Mouse (Mus musculus) MEL (cell line): ENCODE measurements around the gene Unc80.

Source experiments
- CHD2 ChIP-seq: IDR thresholded peaks from 2 replicates; pipeline ENCODE4 v1.6.1; 2011; ENCODE audit warnings: low read length, improper control_type of control experiment
- CTCF ChIP-seq, 3 experiments: IDR thresholded peaks in 2 of 3; conservative IDR thresholded peaks in 1 of 3; 2 replicates each; pipeline ENCODE4 v1.5.1; 2011 to 2012; ENCODE audit warnings: low read length in 3 of 3, low read depth in 2 of 3, mild to moderate bottlenecking in 2 of 3, improper control_type of control experiment in 1 of 3, inconsistent platforms in 1 of 3, mixed read lengths in 1 of 3, moderate library complexity in 1 of 3; ENCODE audit not compliant: control insufficient read depth in 1 of 3, insufficient read depth in 1 of 3, poor library complexity in 1 of 3, severe bottlenecking in 1 of 3
- EP300 ChIP-seq, 2 experiments: IDR thresholded peaks; 2 replicates each; pipeline ENCODE4 v1.6.1; 2011; ENCODE audit warnings: improper control_type of control experiment in 2 of 2, low read length in 2 of 2, low read depth in 1 of 2, mild to moderate bottlenecking in 1 of 2
- HCFC1 ChIP-seq: IDR thresholded peaks from 2 replicates; pipeline ENCODE4 v1.6.1; 2012; ENCODE audit warnings: low read depth, mild to moderate bottlenecking, inconsistent platforms, low read length, improper control_type of control experiment, moderate library complexity
- MAX ChIP-seq: IDR thresholded peaks from 2 replicates; pipeline ENCODE4 v1.6.1; 2011; ENCODE audit warnings: low read length, improper control_type of control experiment
- MEF2A ChIP-seq: IDR thresholded peaks from 2 replicates; pipeline ENCODE4 v1.6.1; 2014; ENCODE audit warnings: low read depth, mild to moderate bottlenecking, inconsistent platforms, low read length, improper control_type of control experiment; ENCODE audit not compliant: poor library complexity, insufficient replicate concordance, severe bottlenecking; ENCODE audit errors: extremely low read depth
- MXI1 ChIP-seq: IDR thresholded peaks from 2 replicates; pipeline ENCODE4 v1.6.1; 2011; ENCODE audit warnings: mild to moderate bottlenecking, low read depth, low read length, improper control_type of control experiment
- POLR2A ChIP-seq, 2 experiments: IDR thresholded peaks; 2 replicates each; pipeline ENCODE4 v1.6.1; 2011 to 2012; ENCODE audit warnings: low read length in 2 of 2, mild to moderate bottlenecking in 2 of 2, control low read depth in 1 of 2, improper control_type of control experiment in 1 of 2, low read depth in 1 of 2, moderate library complexity in 1 of 2; ENCODE audit not compliant: control insufficient read depth in 1 of 2, insufficient read depth in 1 of 2, poor library complexity in 1 of 2
- TAL1 ChIP-seq: IDR thresholded peaks from 2 replicates; pipeline ENCODE4 v1.6.1; 2012; ENCODE audit warnings: mild to moderate bottlenecking, inconsistent platforms, low read length, moderate library complexity, mixed read lengths
- USF1 ChIP-seq: IDR thresholded peaks from 2 replicates; pipeline ENCODE4 v1.6.1; 2014; ENCODE audit warnings: low read depth, mild to moderate bottlenecking, inconsistent platforms, low read length, improper control_type of control experiment, moderate library complexity
- USF2 ChIP-seq, 2 experiments: IDR thresholded peaks; 2 replicates each; pipeline ENCODE4 v1.6.1; 2011 to 2012; ENCODE audit warnings: improper control_type of control experiment in 2 of 2, low read length in 2 of 2, borderline replicate concordance in 1 of 2, inconsistent platforms in 1 of 2, low read depth in 1 of 2, mild to moderate bottlenecking in 1 of 2; ENCODE audit not compliant: insufficient read depth in 1 of 2
- ZC3H11A ChIP-seq: IDR thresholded peaks from 2 replicates; pipeline ENCODE4 v1.6.1; 2012; ENCODE audit warnings: low read depth, mild to moderate bottlenecking, inconsistent platforms, low read length, improper control_type of control experiment

- no peak for TF ChIP-seq CTCF (IDR thresholded peaks at IDR 0.05 in 2 of 3, conservative IDR thresholded peaks at IDR 0.05 in 1 of 3; ENCODE audit: control insufficient read depth in 1 of 3, insufficient read depth in 1 of 3, low read depth in 2 of 3, low read length in 3 of 3, poor library complexity in 1 of 3, severe bottlenecking in 1 of 3)
- TF ChIP-seq POLR2A (IDR thresholded peaks at IDR 0.05; ENCODE audit: control insufficient read depth in 1 of 2, insufficient read depth in 1 of 2, low read depth in 1 of 2, low read length in 2 of 2, poor library complexity in 1 of 2), result peak; percentile 87
- no peak for TF ChIP-seq EP300 (IDR thresholded peaks at IDR 0.05; ENCODE audit: low read depth in 1 of 2, low read length in 2 of 2)
- TF ChIP-seq ZC3H11A, result no peak
- TF ChIP-seq CHD2, result no peak
- TF ChIP-seq TAL1, result no peak
- no peak for TF ChIP-seq MEF2A
- peak; percentile 45 for TF ChIP-seq MXI1
- TF ChIP-seq USF2 (IDR thresholded peaks at IDR 0.05; ENCODE audit: borderline replicate concordance in 1 of 2, insufficient read depth in 1 of 2, low read depth in 1 of 2, low read length in 2 of 2), result no peak
- peak; percentile 74 for TF ChIP-seq USF1
- TF ChIP-seq HCFC1, result peak; percentile 84
- peak; percentile 28; the same call in 1 of the 2 replicates for TF ChIP-seq MAX
Observed at GRCm38 (mm10) chr1:66700693-66701575, 232.8 kb downstream of the Unc80 start, which contains the start of gene Rpe.
